Comparison of ENCODE assay signal across 24 mouse cellular contexts in the genomic region with DNA sequence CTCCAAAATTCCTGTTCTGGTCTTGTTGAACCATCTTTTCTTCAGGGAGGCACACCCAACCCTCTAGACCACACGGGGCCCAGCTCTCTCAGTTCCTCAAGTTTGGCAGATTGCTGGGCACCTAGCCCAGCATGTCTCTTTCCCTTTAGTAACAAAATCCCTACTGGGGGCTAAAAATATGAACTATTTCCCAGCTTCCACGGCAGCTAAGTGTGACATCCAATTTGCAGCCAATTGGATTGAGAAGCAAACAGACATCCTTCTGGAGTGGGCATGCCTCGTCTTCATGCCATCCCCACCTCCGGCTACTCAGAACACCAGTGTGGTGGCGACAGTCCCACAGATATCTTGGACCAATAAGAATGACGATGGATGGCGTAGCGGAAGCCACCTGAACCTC.
DNase-seq lines count a peak whose midpoint lies in the region; ATAC-seq and TF ChIP-seq lines count a peak whose summit lies in the region.
"Had no signal": no experiment of that assay in that cellular context is flagged by ENCODE, and none has a peak within 500 bp of the region (broad histone marks: within the 10 kb centered on the region; RNA-seq: fewer than 3 reads in every experiment).

No protein-coding gene starts in this region.

- TF ChIP-seq CTCF in forebrain, postnatal 0 days (IDR thresholded peaks at IDR 0.05; ENCODE audit: low read depth) = no peak

- no peaks in the 10 kb centered on the region for H3K36me3 ChIP-seq in forebrain, postnatal 0 days (ENCODE audit: insufficient read depth)
- H3K36me3 ChIP-seq in forebrain, embryonic 12.5 days (replicated peaks) = no peaks in the 10 kb centered on the region
- H3K36me3 ChIP-seq: hindbrain, embryonic 15.5 days; limb, embryonic 15.5 days; liver, embryonic 15.5 days; lung, embryonic 15.5 days; neural tube, embryonic 12.5 days had no signal

- no peaks in the 10 kb centered on the region for H3K27me3 ChIP-seq in forebrain, postnatal 0 days (ENCODE audit: insufficient read depth, low read length)
- H3K27me3 ChIP-seq in forebrain, embryonic 12.5 days = no peaks in the 10 kb centered on the region
- H3K27me3 ChIP-seq: hindbrain, embryonic 15.5 days; limb, embryonic 15.5 days; liver, embryonic 15.5 days; lung, embryonic 15.5 days; neural tube, embryonic 12.5 days had no signal

- H3K4me1 ChIP-seq in forebrain, postnatal 0 days (ENCODE audit: insufficient read depth) = 0 out of 2 replicates have a peak, but pooled peaks cover 5% of the 10 kb centered on the region
- H3K4me1 ChIP-seq in forebrain, embryonic 12.5 days = peaks cover 5% of the 10 kb centered on the region
- H3K4me1 ChIP-seq: hindbrain, embryonic 15.5 days; liver, embryonic 15.5 days; lung, embryonic 15.5 days; megakaryocyte, embryonic 14.5 days; neural tube, embryonic 12.5 days had no signal

- H3K9ac ChIP-seq in forebrain, postnatal 0 days = no peak overlapping the region
- H3K9ac ChIP-seq in forebrain, embryonic 12.5 days = no peak overlapping the region
- H3K9ac ChIP-seq: hindbrain, embryonic 15.5 days; limb, embryonic 15.5 days; liver, embryonic 15.5 days; lung, embryonic 15.5 days; neural tube, embryonic 12.5 days had no signal

- H3K4me3 ChIP-seq in forebrain, postnatal 0 days (ENCODE audit: low read depth, low read length) = no peak overlapping the region
- no peak overlapping the region for H3K4me3 ChIP-seq in forebrain, embryonic 12.5 days (replicated peaks)
- H3K4me3 ChIP-seq: hindbrain, embryonic 15.5 days; limb, embryonic 15.5 days; liver, embryonic 15.5 days; lung, embryonic 15.5 days; megakaryocyte, embryonic 14.5 days; neural tube, embryonic 12.5 days had no signal

- peak; percentile 54; the same call in 1 of the 2 replicates for ATAC-seq in forebrain, postnatal 0 days
- no peak for ATAC-seq in forebrain, embryonic 12.5 days (ENCODE audit: low FRiP score)

- no peaks in the 10 kb centered on the region for H3K9me3 ChIP-seq in forebrain, postnatal 0 days (ENCODE audit: low read length)
- no peaks in the 10 kb centered on the region for H3K9me3 ChIP-seq in forebrain, embryonic 12.5 days
- H3K9me3 ChIP-seq: hindbrain, embryonic 15.5 days; limb, embryonic 15.5 days; liver, embryonic 15.5 days; lung, embryonic 15.5 days; megakaryocyte, embryonic 14.5 days; neural tube, embryonic 12.5 days had no signal

- H3K27ac ChIP-seq in forebrain, postnatal 0 days (ENCODE audit: low read depth, low read length) = no peak overlapping the region
- no peak overlapping the region for H3K27ac ChIP-seq in forebrain, embryonic 12.5 days
- H3K27ac ChIP-seq: hindbrain, embryonic 15.5 days; kidney, postnatal 0 days; limb, embryonic 15.5 days; liver, embryonic 15.5 days; lung, embryonic 15.5 days; neural tube, embryonic 12.5 days had no signal

- DNase-seq in forebrain, postnatal 0 days = peak; percentile 60
- DNase-seq in left cerebral cortex, postnatal 14 days (ENCODE audit: low spot score in 2 of 2) = peak; percentile 45 to 69
- no peak for DNase-seq in left cerebral cortex, adult 11 months (ENCODE audit: low spot score)
- DNase-seq in frontal cortex, postnatal 36 days (ENCODE audit: low spot score in 2 of 2) = peak; percentile 38 to 66
- DNase-seq in telencephalon, adult 2 months (ENCODE audit: low read depth, low spot score) = peak; percentile 74
- DNase-seq in urinary bladder, adult 18-20 months (ENCODE audit: low spot score in 2 of 2) = no peak
- DNase-seq: adrenal gland, postnatal 10 days; cerebellum, adult 8-10 months; gastrocnemius, postnatal 10 days; heart, adult 11 months; kidney, adult 2 months; lung, postnatal 36 days; midbrain, embryonic 14.5 days; retina, postnatal 1 day; thymus, postnatal 25 days had no signal

- intact Hi-C loops in left cerebral cortex, postnatal 14 days (cut with DNase I) = no loop called here

- no peak overlapping the region for H3K4me2 ChIP-seq in forebrain, postnatal 0 days (ENCODE audit: low read depth)
- no peak overlapping the region for H3K4me2 ChIP-seq in forebrain, embryonic 12.5 days
- H3K4me2 ChIP-seq: heart, embryonic 11.5 days; hindbrain, embryonic 15.5 days; limb, embryonic 15.5 days; liver, embryonic 15.5 days; lung, embryonic 15.5 days; neural tube, embryonic 12.5 days had no signal

- 66% methylated on average over 8 of the region's 8 CpGs for WGBS in forebrain, postnatal 0 days
- 90% methylated on average over 8 of the region's 8 CpGs for WGBS in forebrain, embryonic 12.5 days

Comparison
In these comparisons a context has a peak if more than half of its experiments do, and no peak if none do; other contexts are left out.
1. DNase-seq: peak in forebrain, postnatal 0 days (single experiment), left cerebral cortex, postnatal 14 days (2 of 2), frontal cortex, postnatal 36 days (2 of 2) and telencephalon, adult 2 months (single experiment); none in left cerebral cortex, adult 11 months (single experiment) and urinary bladder, adult 18-20 months (0 of 2).